Mouse (Mus musculus) retina, postnatal 7 days (tissue): ENCODE measurements around the gene Gm20812.
"Not testable (repeated sequence)": the region's sequence is repeated elsewhere in the genome, so short reads cannot be mapped to it uniquely, and the experiment has no call there.

Experiments used
- DNase-seq: peaks from one replicate; pipeline ENCODE4 v3.0.0-alpha.2; 2012; ENCODE audit warnings: low read depth, low spot score

Gm20812 gene

DNA sequence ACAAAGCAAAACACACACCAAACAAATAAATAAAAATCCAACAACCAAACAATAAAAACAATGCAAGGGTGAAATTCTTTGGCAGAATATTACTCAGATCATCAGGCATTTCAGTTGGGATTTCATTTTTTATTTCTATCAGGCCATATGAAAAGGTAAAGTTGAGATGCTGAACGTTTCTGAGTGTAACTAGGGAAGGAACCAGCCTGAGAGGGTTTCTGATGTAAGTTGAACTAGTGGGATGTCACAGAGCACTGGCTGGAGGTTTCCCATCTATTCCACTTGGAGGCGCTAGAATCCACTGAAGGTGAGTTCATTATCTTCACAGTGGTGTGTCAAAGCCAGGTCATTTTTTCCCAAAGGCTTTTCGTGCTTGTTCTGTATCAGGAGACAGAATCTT is at the start of gene Gm20812:
Gm20812 (plus strand) TSS at position 301 of the 400 bp plus-strand sequence.
- not testable (repeated sequence) for DNase-seq
